Mouse (Mus musculus): ENCODE results near the gene Gm28557. TPM values are rescaled to one million over a fixed set of nuclear protein-coding genes. Genes with fewer than 3 reads are reported as not detected.

Gm28557 gene
- polyA plus RNA-seq, 1 experiment from 2014 or later, result 1.1 TPM

DNA sequence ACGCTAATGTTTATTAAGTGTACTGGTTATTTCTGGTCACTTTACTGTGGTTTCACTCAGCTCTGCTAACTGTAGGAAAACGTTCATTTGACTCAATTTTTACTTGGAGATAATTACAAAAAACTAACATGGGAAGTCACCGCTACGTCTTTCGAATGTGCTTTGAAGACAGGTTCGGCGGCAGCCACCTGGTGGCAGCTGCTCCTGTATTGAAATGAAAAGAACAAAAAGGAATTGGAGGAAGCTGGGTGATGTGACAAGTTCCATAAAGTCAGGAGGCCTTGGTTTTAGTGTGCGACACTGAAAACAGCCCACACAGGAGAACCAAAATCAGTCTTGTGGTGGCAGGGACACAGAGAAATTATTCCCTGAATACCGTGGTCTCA lies 410 bp upstream of the Gm28557 start:
- peak overlapping the region; percentile 22; the same call in 1 of the 2 replicates for H3K9ac ChIP-seq (ENCODE audit: low read depth, low read length)
- H3K27me3 ChIP-seq (ENCODE audit: control insufficient read depth, insufficient read depth, low read length), result no peaks in the 10 kb centered on the region
- H3K4me2 ChIP-seq, result peak overlapping the region; percentile 80
- no peak overlapping the region for H3K27ac ChIP-seq (ENCODE audit: low read depth, low read length)
- peaks cover 6% of the 10 kb centered on the region for H3K36me3 ChIP-seq (ENCODE audit: control insufficient read depth, insufficient read depth, low read length)
- H3K4me1 ChIP-seq (ENCODE audit: control insufficient read depth, insufficient read depth, low read length), result peaks cover 3% of the 10 kb centered on the region; the same call in 1 of the 2 replicates
- H3K9me3 ChIP-seq (replicated peaks; ENCODE audit: control insufficient read depth, low read length), result no peaks in the 10 kb centered on the region
- H3K4me3 ChIP-seq (ENCODE audit: low read depth, low read length), result peak overlapping the region; percentile 58
- WGBS (ENCODE audit: insufficient replicate concordance), result 5% methylated on average over 9 of the region's 9 CpGs
- ATAC-seq (replicated peaks; ENCODE audit: insufficient number of reproducible peaks, low FRiP score, low TSS enrichment), result peak; percentile 50

DNA sequence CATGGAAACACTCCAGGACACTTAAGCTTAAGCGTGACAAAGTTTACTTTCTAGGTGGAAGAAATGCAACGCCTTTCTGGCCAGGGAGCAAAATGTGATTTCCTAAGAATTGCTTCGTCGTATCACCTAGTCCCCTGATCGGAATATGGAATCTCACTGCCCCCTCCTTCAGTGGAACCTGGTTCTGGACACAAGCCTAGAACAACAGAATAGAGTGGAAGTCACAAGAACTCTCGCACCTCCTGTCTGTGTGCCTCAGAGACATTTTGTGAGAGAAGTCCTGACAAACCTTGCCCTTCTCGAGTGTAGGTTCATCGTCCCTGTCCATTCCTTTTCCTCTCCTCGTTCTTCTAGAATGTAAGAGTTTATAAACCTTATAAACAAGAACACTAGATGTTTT lies 723 bp downstream of the Gm28557 start:
- 58% methylated on average over 9 of the region's 9 CpGs for WGBS (ENCODE audit: insufficient replicate concordance)
- H3K27me3 ChIP-seq (ENCODE audit: control insufficient read depth, insufficient read depth, low read length), result no peaks in the 10 kb centered on the region
- H3K4me3 ChIP-seq (ENCODE audit: low read depth, low read length), result peak overlapping the region; percentile 58
- H3K9me3 ChIP-seq (replicated peaks; ENCODE audit: control insufficient read depth, low read length), result no peaks in the 10 kb centered on the region
- peak overlapping the region; percentile 81 for H3K27ac ChIP-seq (ENCODE audit: low read depth, low read length)
- ATAC-seq (replicated peaks; ENCODE audit: insufficient number of reproducible peaks, low FRiP score, low TSS enrichment), result no peak
- peak overlapping the region; percentile 80 for H3K4me2 ChIP-seq
- peak overlapping the region; percentile 83 for H3K9ac ChIP-seq (ENCODE audit: low read depth, low read length)
- H3K4me1 ChIP-seq (ENCODE audit: control insufficient read depth, insufficient read depth, low read length), result peaks cover 3% of the 10 kb centered on the region; the same call in 1 of the 2 replicates
- H3K36me3 ChIP-seq (ENCODE audit: control insufficient read depth, insufficient read depth, low read length), result peaks cover 6% of the 10 kb centered on the region

DNA sequence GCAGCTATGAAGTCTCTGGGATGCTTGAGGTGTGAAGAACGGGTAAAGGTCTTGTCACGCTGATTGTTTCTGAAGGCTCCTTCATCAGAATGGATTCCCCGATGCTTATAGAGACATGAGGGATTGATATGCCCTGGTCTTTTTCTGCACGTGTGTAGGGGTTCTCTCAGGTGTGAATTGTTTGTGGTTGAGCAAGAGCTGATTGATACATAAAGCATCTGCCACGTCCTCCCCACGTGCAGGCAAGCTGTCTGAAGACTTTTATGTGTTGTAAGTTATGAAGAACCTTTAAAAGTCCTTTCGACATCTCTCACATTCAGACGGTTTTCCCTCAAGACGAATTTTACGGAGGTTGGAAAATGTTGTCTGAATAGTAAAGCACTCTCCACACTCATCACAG lies 10.5 kb downstream of the Gm28557 start, which contains the start of gene Zfp708:
Gene Zfp708 (minus strand): TSS at position 101 of the 400 bp plus-strand sequence.
- H3K27me3 ChIP-seq (ENCODE audit: control insufficient read depth, insufficient read depth, low read length), result no peaks in the 10 kb centered on the region
- H3K4me2 ChIP-seq, result no peak within 1 kb of the TSS
- 87% methylated on average over 10 of the region's 10 CpGs for WGBS (ENCODE audit: insufficient replicate concordance)
- no peak for ATAC-seq (replicated peaks; ENCODE audit: insufficient number of reproducible peaks, low FRiP score, low TSS enrichment)
- no peaks in the 10 kb centered on the region for H3K4me1 ChIP-seq (ENCODE audit: control insufficient read depth, insufficient read depth, low read length)
- no peaks in the 10 kb centered on the region for H3K9me3 ChIP-seq (replicated peaks; ENCODE audit: control insufficient read depth, low read length)
- H3K9ac ChIP-seq (ENCODE audit: low read depth, low read length), result no peak within 1 kb of the TSS
- no peak within 1 kb of the TSS for H3K27ac ChIP-seq (ENCODE audit: low read depth, low read length)
- no peaks in the 10 kb centered on the region; the same call in 1 of the 2 replicates for H3K36me3 ChIP-seq (ENCODE audit: control insufficient read depth, insufficient read depth, low read length)
- no peak within 1 kb of the TSS for H3K4me3 ChIP-seq (ENCODE audit: low read depth, low read length)

DNA sequence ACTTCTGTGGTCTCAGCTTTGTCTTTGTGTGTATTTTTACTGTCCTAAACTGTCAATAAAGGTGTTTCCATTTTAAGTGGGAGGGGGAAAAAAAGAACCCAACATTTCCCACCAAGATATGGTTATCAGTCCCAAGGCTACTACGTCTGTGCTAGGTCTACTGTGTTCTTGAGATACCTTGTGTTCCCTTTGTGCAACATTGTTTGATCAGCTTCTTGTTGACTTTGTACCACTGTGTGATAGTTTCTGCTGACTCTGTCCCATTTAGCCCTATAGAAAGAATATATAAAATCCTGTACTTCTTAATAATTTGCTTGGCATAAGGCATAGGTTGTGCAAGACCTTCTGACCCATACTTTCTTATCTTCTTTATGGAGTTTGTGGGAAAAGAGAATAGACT lies 18.2 kb downstream of the Gm28557 start:
- no peaks in the 10 kb centered on the region for H3K27me3 ChIP-seq (ENCODE audit: control insufficient read depth, insufficient read depth, low read length)
- H3K4me3 ChIP-seq (ENCODE audit: low read depth, low read length), result no peak overlapping the region
- no peaks in the 10 kb centered on the region for H3K9me3 ChIP-seq (replicated peaks; ENCODE audit: control insufficient read depth, low read length)
- no peak overlapping the region for H3K27ac ChIP-seq (ENCODE audit: low read depth, low read length)
- ATAC-seq (replicated peaks; ENCODE audit: insufficient number of reproducible peaks, low FRiP score, low TSS enrichment), result no peak
- WGBS (ENCODE audit: insufficient replicate concordance), result 64% methylated on average over 1 of the region's 1 CpGs
- no peak overlapping the region for H3K4me2 ChIP-seq
- no peaks in the 10 kb centered on the region for H3K4me1 ChIP-seq (ENCODE audit: control insufficient read depth, insufficient read depth, low read length)
- H3K36me3 ChIP-seq (ENCODE audit: control insufficient read depth, insufficient read depth, low read length), result no peaks in the 10 kb centered on the region
- H3K9ac ChIP-seq (ENCODE audit: low read depth, low read length), result no peak overlapping the region

DNA sequence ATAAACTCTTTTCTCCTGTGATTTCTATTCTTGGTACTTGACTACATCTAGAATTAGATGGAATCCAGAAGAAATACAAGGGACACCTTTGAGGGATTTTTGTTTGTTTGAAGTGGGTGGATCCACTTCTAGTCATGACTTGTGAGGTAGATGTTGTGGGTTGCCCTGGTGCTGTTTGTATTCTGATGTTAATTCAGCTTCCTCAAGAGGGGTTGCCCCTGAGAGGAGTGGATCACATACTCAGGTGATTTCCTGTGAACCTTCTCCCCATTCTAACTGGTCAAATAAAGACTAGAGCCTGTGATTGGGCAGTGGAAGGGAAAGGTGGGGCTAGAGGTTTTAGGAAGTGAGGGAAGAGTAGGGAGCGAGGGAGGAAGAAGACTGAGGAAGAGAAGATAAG lies 26.5 kb downstream of the Gm28557 start:
- H3K27ac ChIP-seq (ENCODE audit: low read depth, low read length), result peak overlapping the region; percentile 93
- H3K4me1 ChIP-seq (ENCODE audit: control insufficient read depth, insufficient read depth, low read length), result 0 out of 2 replicates have a peak, but pooled peaks cover 4% of the 10 kb centered on the region
- no peak for ATAC-seq (replicated peaks; ENCODE audit: insufficient number of reproducible peaks, low FRiP score, low TSS enrichment)
- H3K9me3 ChIP-seq (replicated peaks; ENCODE audit: control insufficient read depth, low read length), result no peaks in the 10 kb centered on the region
- no peaks in the 10 kb centered on the region for H3K27me3 ChIP-seq (ENCODE audit: control insufficient read depth, insufficient read depth, low read length)
- H3K4me3 ChIP-seq (ENCODE audit: low read depth, low read length), result peak overlapping the region; percentile 66; the same call in 1 of the 2 replicates
- H3K4me2 ChIP-seq, result peak overlapping the region; percentile 82
- no peak overlapping the region for H3K9ac ChIP-seq (ENCODE audit: low read depth, low read length)
- 55% methylated on average over 1 of the region's 1 CpGs for WGBS (ENCODE audit: insufficient replicate concordance)
- no peaks in the 10 kb centered on the region for H3K36me3 ChIP-seq (ENCODE audit: control insufficient read depth, insufficient read depth, low read length)

DNA sequence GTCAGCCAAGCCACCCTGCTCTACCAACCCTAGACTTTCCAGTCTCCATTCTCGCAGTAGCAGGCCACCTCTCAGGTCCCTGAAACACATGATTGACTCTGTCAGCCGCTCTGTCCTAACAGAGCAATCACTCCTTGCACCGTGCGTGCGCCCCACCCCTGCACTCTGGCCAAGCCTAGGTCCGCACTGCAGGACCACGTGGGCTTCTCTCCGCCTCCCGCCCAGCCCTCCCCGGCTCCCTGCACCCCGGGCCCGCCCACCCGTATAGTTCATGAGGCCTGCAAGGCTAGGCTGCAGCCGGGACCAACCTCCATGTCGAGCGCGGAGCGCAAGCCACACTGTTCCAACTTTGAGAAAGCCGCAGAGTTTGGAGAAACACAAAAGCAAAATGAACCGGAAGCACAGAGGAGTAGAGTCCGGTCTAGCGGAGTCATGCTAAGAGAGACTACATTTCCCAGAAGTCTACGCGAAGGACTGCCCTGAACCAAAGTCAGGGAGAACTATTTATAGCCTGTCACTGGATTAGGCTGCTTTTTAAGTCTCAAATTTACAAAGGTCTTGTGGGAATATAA lies 27.2 kb downstream of the Gm28557 start:
- under 1% methylated on average over 24 of the region's 24 CpGs for WGBS (ENCODE audit: insufficient replicate concordance)
- no peaks in the 10 kb centered on the region for H3K27me3 ChIP-seq (ENCODE audit: control insufficient read depth, insufficient read depth, low read length)
- peak overlapping the region; percentile 93 for H3K27ac ChIP-seq (ENCODE audit: low read depth, low read length)
- no peaks in the 10 kb centered on the region for H3K36me3 ChIP-seq (ENCODE audit: control insufficient read depth, insufficient read depth, low read length)
- H3K9me3 ChIP-seq (replicated peaks; ENCODE audit: control insufficient read depth, low read length), result no peaks in the 10 kb centered on the region
- peak; percentile 100 for ATAC-seq (replicated peaks; ENCODE audit: insufficient number of reproducible peaks, low FRiP score, low TSS enrichment)
- H3K4me3 ChIP-seq (ENCODE audit: low read depth, low read length), result peak overlapping the region; percentile 66
- H3K4me2 ChIP-seq, result peak overlapping the region; percentile 82
- 0 out of 2 replicates have a peak, but pooled peaks cover 4% of the 10 kb centered on the region for H3K4me1 ChIP-seq (ENCODE audit: control insufficient read depth, insufficient read depth, low read length)
- peak overlapping the region; percentile 80 for H3K9ac ChIP-seq (ENCODE audit: low read depth, low read length)

DNA sequence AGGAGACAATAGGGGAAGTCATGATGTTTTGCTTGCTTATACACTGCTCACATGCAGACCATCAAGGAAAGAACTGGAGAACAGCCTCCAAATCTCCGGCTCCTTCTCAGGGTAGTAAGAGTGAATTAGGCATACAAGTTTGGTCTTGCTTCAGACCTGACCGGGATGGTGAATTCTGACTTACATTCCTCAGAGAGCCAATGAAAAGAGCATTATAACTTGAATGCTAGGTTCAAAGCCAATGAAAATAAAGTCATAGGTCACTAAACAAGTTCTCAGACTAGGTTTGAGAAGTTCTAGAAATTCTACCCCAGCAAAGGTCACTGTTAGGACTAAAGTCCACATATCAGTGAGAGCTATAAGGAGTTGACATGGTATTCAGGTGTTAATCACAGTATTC lies 31.2 kb downstream of the Gm28557 start:
- WGBS (ENCODE audit: insufficient replicate concordance), result 96% methylated on average over 2 of the region's 2 CpGs

DNA sequence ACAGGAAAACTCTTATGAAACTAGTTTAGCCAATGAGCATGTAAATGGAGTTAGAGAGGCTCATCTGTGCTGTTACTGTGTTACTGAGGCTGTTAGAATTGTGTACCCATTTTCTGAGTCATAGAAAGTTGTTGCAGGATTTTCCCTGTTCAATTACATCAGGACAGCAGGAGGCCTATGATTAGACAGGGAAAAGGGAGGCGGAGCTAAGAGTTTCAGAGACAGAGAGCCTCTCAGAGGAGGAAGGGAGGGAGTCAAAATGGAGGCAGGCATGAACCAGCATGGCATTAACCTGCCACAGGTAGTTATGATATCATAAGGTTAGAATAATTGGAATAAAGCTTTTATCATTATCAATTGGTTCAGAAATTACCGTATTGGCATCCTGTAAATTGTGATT lies 35.6 kb downstream of the Gm28557 start:
- 83% methylated on average over 2 of the region's 2 CpGs for WGBS (ENCODE audit: insufficient replicate concordance)
- H3K4me1 ChIP-seq (ENCODE audit: control insufficient read depth, insufficient read depth, low read length), result no peaks in the 10 kb centered on the region
- H3K27ac ChIP-seq (ENCODE audit: low read depth, low read length), result no peak overlapping the region
- no peak overlapping the region for H3K9ac ChIP-seq (ENCODE audit: low read depth, low read length)
- H3K36me3 ChIP-seq (ENCODE audit: control insufficient read depth, insufficient read depth, low read length), result peaks cover 42% of the 10 kb centered on the region
- ATAC-seq (replicated peaks; ENCODE audit: insufficient number of reproducible peaks, low FRiP score, low TSS enrichment), result no peak
- H3K4me2 ChIP-seq, result no peak overlapping the region
- H3K27me3 ChIP-seq (ENCODE audit: control insufficient read depth, insufficient read depth, low read length), result no peaks in the 10 kb centered on the region
- no peak overlapping the region for H3K4me3 ChIP-seq (ENCODE audit: low read depth, low read length)
- H3K9me3 ChIP-seq (replicated peaks; ENCODE audit: control insufficient read depth, low read length), result peaks cover 8% of the 10 kb centered on the region

More for the DNA sequence above, 31.2 kb downstream of the Gm28557 start:
- Histone ChIP-seq H3K4me3 (ENCODE audit: low read depth, low read length) (no peak overlapping the region), H3K36me3 (ENCODE audit: control insufficient read depth, insufficient read depth, low read length) (peaks cover 18% of the 10 kb centered on the region), H3K4me2 (no peak overlapping the region), H3K9me3 (replicated peaks; ENCODE audit: control insufficient read depth, low read length) (no peaks in the 10 kb centered on the region), H3K27me3 (ENCODE audit: control insufficient read depth, insufficient read depth, low read length) (no peaks in the 10 kb centered on the region), H3K27ac (ENCODE audit: low read depth, low read length) (no peak overlapping the region), H3K4me1 (ENCODE audit: control insufficient read depth, insufficient read depth, low read length) (0 out of 2 replicates have a peak, but pooled peaks cover 4% of the 10 kb centered on the region), H3K9ac (ENCODE audit: low read depth, low read length) (no peak overlapping the region)
- no peak for ATAC-seq (replicated peaks; ENCODE audit: insufficient number of reproducible peaks, low FRiP score, low TSS enrichment)

DNA sequence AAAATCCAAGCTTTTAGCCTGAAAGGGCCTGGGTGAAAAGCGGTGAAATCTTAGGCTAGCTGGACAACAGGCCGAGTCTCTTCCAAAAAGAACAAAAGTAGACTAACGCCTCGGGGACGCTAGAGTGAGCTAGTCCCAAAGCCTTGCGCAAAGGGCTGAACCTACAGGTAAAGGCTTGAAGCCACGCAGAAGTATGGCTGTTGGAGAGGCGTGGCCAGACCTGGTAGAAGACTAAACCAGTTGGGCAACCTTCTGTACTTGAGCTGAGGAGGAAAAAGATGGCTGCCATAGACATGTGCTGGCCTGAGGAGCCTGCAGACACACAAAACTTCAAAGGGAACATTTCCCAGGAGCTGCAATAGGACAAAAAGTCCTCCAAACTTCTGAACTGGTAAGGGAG lies 43.0 kb downstream of the Gm28557 start:
- Histone ChIP-seq H3K9me3 (replicated peaks; ENCODE audit: control insufficient read depth, low read length) (peaks cover 6% of the 10 kb centered on the region), H3K4me2 (no peak overlapping the region), H3K9ac (ENCODE audit: low read depth, low read length) (no peak overlapping the region), H3K4me1 (ENCODE audit: control insufficient read depth, insufficient read depth, low read length) (no peaks in the 10 kb centered on the region), H3K4me3 (ENCODE audit: low read depth, low read length) (no peak overlapping the region), H3K36me3 (ENCODE audit: control insufficient read depth, insufficient read depth, low read length) (peaks cover 15% of the 10 kb centered on the region), H3K27me3 (ENCODE audit: control insufficient read depth, insufficient read depth, low read length) (no peaks in the 10 kb centered on the region), H3K27ac (ENCODE audit: low read depth, low read length) (no peak overlapping the region)
- WGBS (ENCODE audit: insufficient replicate concordance), result 86% methylated on average over 8 of the region's 8 CpGs
- no peak for ATAC-seq (replicated peaks; ENCODE audit: insufficient number of reproducible peaks, low FRiP score, low TSS enrichment)

Measured in heart, embryonic 11.5 days (tissue).